Mouse (Mus musculus): Measurements from ENCODE around the gene Pi4k2a. TPM values are rescaled to one million over a fixed set of nuclear protein-coding genes. Genes with fewer than 3 reads are reported as not detected.

Pi4k2a gene
- polyA plus RNA-seq, 1 experiment = 41.3 TPM

GRCm38 (mm10) chr19:42085690-42086089 lies 4.6 kb upstream of the Pi4k2a start:
- TF ChIP-seq POLR2A (IDR thresholded peaks at IDR 0.05; ENCODE audit: borderline replicate concordance, extremely low read depth, insufficient read depth, insufficient read length, poor library complexity, severe bottlenecking) = no peak
- TF ChIP-seq CTCF (IDR thresholded peaks at IDR 0.05; ENCODE audit: borderline replicate concordance, extremely low read depth, insufficient read depth, insufficient read length) = no peak
- DNase-seq (ENCODE audit: low read depth) = no peak

- TF ChIP-seq CTCF (IDR thresholded peaks at IDR 0.05; ENCODE audit: borderline replicate concordance, extremely low read depth, insufficient read depth, insufficient read length) (no peak), POLR2A (IDR thresholded peaks at IDR 0.05; ENCODE audit: borderline replicate concordance, extremely low read depth, insufficient read depth, insufficient read length, poor library complexity, severe bottlenecking) (peak; percentile 80; the same call in 1 of the 2 replicates)
- DNase-seq (ENCODE audit: low read depth) = peak; percentile 97
Measured at GRCm38 (mm10) chr19:42086166-42086565, 4.1 kb upstream of the Pi4k2a start, which contains the start of gene Morn4. Morn4 (minus strand) TSS chr19:42086357.

- peak; percentile 73 for DNase-seq (ENCODE audit: low read depth)
- TF ChIP-seq POLR2A (IDR thresholded peaks at IDR 0.05; ENCODE audit: borderline replicate concordance, extremely low read depth, insufficient read depth, insufficient read length, poor library complexity, severe bottlenecking) = no peak
- TF ChIP-seq CTCF (IDR thresholded peaks at IDR 0.05; ENCODE audit: borderline replicate concordance, extremely low read depth, insufficient read depth, insufficient read length) = no peak
Measured at GRCm38 (mm10) chr19:42089103-42089747, 1.0 kb upstream of the Pi4k2a start.

GRCm38 (mm10) chr19:42090637-42091141 lies 419 bp downstream of the Pi4k2a start:
- TF ChIP-seq CTCF (IDR thresholded peaks at IDR 0.05; ENCODE audit: borderline replicate concordance, extremely low read depth, insufficient read depth, insufficient read length) (no peak), POLR2A (IDR thresholded peaks at IDR 0.05; ENCODE audit: borderline replicate concordance, extremely low read depth, insufficient read depth, insufficient read length, poor library complexity, severe bottlenecking) (no peak)
- DNase-seq (ENCODE audit: low read depth) = no peak

- DNase-seq (ENCODE audit: low read depth) = no peak
- TF ChIP-seq CTCF (IDR thresholded peaks at IDR 0.05; ENCODE audit: borderline replicate concordance, extremely low read depth, insufficient read depth, insufficient read length) (no peak), POLR2A (IDR thresholded peaks at IDR 0.05; ENCODE audit: borderline replicate concordance, extremely low read depth, insufficient read depth, insufficient read length, poor library complexity, severe bottlenecking) (no peak)
Measured at GRCm38 (mm10) chr19:42099406-42099805, 9.1 kb downstream of the Pi4k2a start.

GRCm38 (mm10) chr19:42104681-42105080 lies 14.4 kb downstream of the Pi4k2a start:
- no peak for TF ChIP-seq POLR2A (IDR thresholded peaks at IDR 0.05; ENCODE audit: borderline replicate concordance, extremely low read depth, insufficient read depth, insufficient read length, poor library complexity, severe bottlenecking)
- DNase-seq (ENCODE audit: low read depth) = no peak

- DNase-seq (ENCODE audit: low read depth) = no peak
- TF ChIP-seq POLR2A (IDR thresholded peaks at IDR 0.05; ENCODE audit: borderline replicate concordance, extremely low read depth, insufficient read depth, insufficient read length, poor library complexity, severe bottlenecking) = no peak
- TF ChIP-seq CTCF (IDR thresholded peaks at IDR 0.05; ENCODE audit: borderline replicate concordance, extremely low read depth, insufficient read depth, insufficient read length) = no peak
Measured at GRCm38 (mm10) chr19:42115783-42116335, 25.6 kb downstream of the Pi4k2a start.

GRCm38 (mm10) chr19:42118142-42118541 lies 27.9 kb downstream of the Pi4k2a start:
- TF ChIP-seq POLR2A (IDR thresholded peaks at IDR 0.05; ENCODE audit: borderline replicate concordance, extremely low read depth, insufficient read depth, insufficient read length, poor library complexity, severe bottlenecking) = no peak
- TF ChIP-seq CTCF (IDR thresholded peaks at IDR 0.05; ENCODE audit: borderline replicate concordance, extremely low read depth, insufficient read depth, insufficient read length) = no peak
- DNase-seq (ENCODE audit: low read depth) = no peak

GRCm38 (mm10) chr19:42118596-42118995 lies 28.3 kb downstream of the Pi4k2a start:
- TF ChIP-seq CTCF (IDR thresholded peaks at IDR 0.05; ENCODE audit: borderline replicate concordance, extremely low read depth, insufficient read depth, insufficient read length) (no peak), POLR2A (IDR thresholded peaks at IDR 0.05; ENCODE audit: borderline replicate concordance, extremely low read depth, insufficient read depth, insufficient read length, poor library complexity, severe bottlenecking) (no peak)
- DNase-seq (ENCODE audit: low read depth) = no peak

GRCm38 (mm10) chr19:42120451-42120850 lies 30.2 kb downstream of the Pi4k2a start:
- DNase-seq (ENCODE audit: low read depth) = no peak
- TF ChIP-seq POLR2A (IDR thresholded peaks at IDR 0.05; ENCODE audit: borderline replicate concordance, extremely low read depth, insufficient read depth, insufficient read length, poor library complexity, severe bottlenecking) = no peak
- TF ChIP-seq CTCF (IDR thresholded peaks at IDR 0.05; ENCODE audit: borderline replicate concordance, extremely low read depth, insufficient read depth, insufficient read length) = no peak

GRCm38 (mm10) chr19:42124684-42125083 lies 34.4 kb downstream of the Pi4k2a start:
- TF ChIP-seq CTCF (IDR thresholded peaks at IDR 0.05; ENCODE audit: borderline replicate concordance, extremely low read depth, insufficient read depth, insufficient read length) = no peak
- no peak for TF ChIP-seq POLR2A (IDR thresholded peaks at IDR 0.05; ENCODE audit: borderline replicate concordance, extremely low read depth, insufficient read depth, insufficient read length, poor library complexity, severe bottlenecking)
- DNase-seq (ENCODE audit: low read depth) = no peak
